Mouse (Mus musculus) MEL (cell line): ENCODE data around the gene Rbm47. TPM values are rescaled to one million over a fixed set of nuclear protein-coding genes. Genes with fewer than 3 reads are reported as not detected.

ENCODE experiments used
- DNase-seq: peaks from one replicate; pipeline ENCODE4 v3.0.0; 2011; ENCODE audit warnings: low read depth, low spot score
- H3K27ac ChIP-seq: 2 replicates; pipeline ENCODE4 v1.5.1; 2012; ENCODE audit warnings: low read depth, mild to moderate bottlenecking, control low read depth, low read length, moderate library complexity; ENCODE audit not compliant: control insufficient read depth
- H3K27me3 ChIP-seq, 2 experiments: fragments of 150-350 bp in 1 of 2; sonication (generic) in 1 of 2; 2 replicates each; pipeline ENCODE4 v1.6.1; 2012; ENCODE audit warnings: low read length in 2 of 2, mild to moderate bottlenecking in 2 of 2, improper control_type of control experiment in 1 of 2, moderate library complexity in 1 of 2; ENCODE audit not compliant: insufficient read depth in 2 of 2, control insufficient read depth in 1 of 2
- H3K36me3 ChIP-seq, 2 experiments: 2 replicates each; pipeline ENCODE4 v1.6.1; 2012 to 2014; ENCODE audit warnings: low read length in 2 of 2, improper control_type of control experiment in 1 of 2, inconsistent platforms in 1 of 2, mild to moderate bottlenecking in 1 of 2; ENCODE audit not compliant: insufficient read depth in 2 of 2, control insufficient read depth in 1 of 2
- H3K4me1 ChIP-seq, 2 experiments: fragments of 150-350 bp in 1 of 2; sonication (generic) in 1 of 2; 2 replicates each; pipeline ENCODE4 v1.6.1; 2012; ENCODE audit warnings: low read length in 2 of 2, improper control_type of control experiment in 1 of 2, mild to moderate bottlenecking in 1 of 2; ENCODE audit not compliant: insufficient read depth in 2 of 2, control insufficient read depth in 1 of 2
- H3K4me3 ChIP-seq, 2 experiments: fragments of 150-350 bp in 1 of 2; sonication (generic) in 1 of 2; 2 replicates each; pipeline ENCODE4 v1.5.1; 2012; ENCODE audit warnings: low read depth in 2 of 2, low read length in 2 of 2, mild to moderate bottlenecking in 2 of 2, moderate library complexity in 2 of 2, control low read depth in 1 of 2, improper control_type of control experiment in 1 of 2; ENCODE audit not compliant: control insufficient read depth in 1 of 2, insufficient read depth in 1 of 2
- H3K79me2 ChIP-seq: 2 replicates; pipeline ENCODE4 v1.6.1; 2012; ENCODE audit warnings: mild to moderate bottlenecking, low read length, moderate library complexity; ENCODE audit not compliant: control insufficient read depth, poor library complexity, insufficient read depth
- H3K9ac ChIP-seq: 2 replicates; pipeline ENCODE4 v1.6.1; 2012; ENCODE audit warnings: low read depth, mild to moderate bottlenecking, control low read depth, low read length, moderate library complexity; ENCODE audit not compliant: control insufficient read depth, poor library complexity, severe bottlenecking
- H3K9me3 ChIP-seq: fragments of 150-350 bp; sonication (generic); replicated peaks from 2 replicates; pipeline ENCODE4 v1.6.1; 2012; ENCODE audit warnings: mild to moderate bottlenecking, low read length, improper control_type of control experiment, moderate library complexity; ENCODE audit not compliant: insufficient read depth
- BHLHE40 ChIP-seq: IDR thresholded peaks from 2 replicates; pipeline ENCODE4 v1.6.1; 2012; ENCODE audit warnings: low read depth, mild to moderate bottlenecking, inconsistent platforms, low read length, improper control_type of control experiment, borderline replicate concordance
- CHD2 ChIP-seq: IDR thresholded peaks from 2 replicates; pipeline ENCODE4 v1.6.1; 2011; ENCODE audit warnings: low read length, improper control_type of control experiment
- ELF1 ChIP-seq: IDR thresholded peaks from 2 replicates; pipeline ENCODE4 v1.6.1; 2014; ENCODE audit warnings: low read depth, mild to moderate bottlenecking, inconsistent platforms, low read length, improper control_type of control experiment, moderate library complexity
- GABPA ChIP-seq: IDR thresholded peaks from 2 replicates; pipeline ENCODE4 v1.6.1; 2012; ENCODE audit warnings: low read depth, mild to moderate bottlenecking, inconsistent platforms, low read length, improper control_type of control experiment, moderate library complexity
- GATA1 ChIP-seq: IDR thresholded peaks from 2 replicates; pipeline ENCODE4 v1.6.1; 2011; ENCODE audit warnings: low read depth, low read length, improper control_type of control experiment
- JUND ChIP-seq: IDR thresholded peaks from 2 replicates; pipeline ENCODE4 v1.6.1; 2011; ENCODE audit warnings: low read depth, mild to moderate bottlenecking, improper control_type of control experiment, low read length
- KAT2A ChIP-seq: conservative IDR thresholded peaks from 2 replicates; pipeline ENCODE4 v1.6.1; 2012; ENCODE audit warnings: low read depth, low read length, improper control_type of control experiment, inconsistent platforms
- MAZ ChIP-seq: IDR thresholded peaks from 2 replicates; pipeline ENCODE4 v1.6.1; 2012; ENCODE audit warnings: low read depth, mild to moderate bottlenecking, inconsistent platforms, low read length, improper control_type of control experiment
- MXI1 ChIP-seq: IDR thresholded peaks from 2 replicates; pipeline ENCODE4 v1.6.1; 2011; ENCODE audit warnings: mild to moderate bottlenecking, low read depth, low read length, improper control_type of control experiment
- MYB ChIP-seq: IDR thresholded peaks from 2 replicates; pipeline ENCODE4 v1.6.1; 2011; ENCODE audit warnings: mild to moderate bottlenecking, low read depth, low read length, improper control_type of control experiment
- MYC ChIP-seq: IDR thresholded peaks from 2 replicates; pipeline ENCODE4 v1.6.1; 2011; ENCODE audit warnings: low read depth, mild to moderate bottlenecking, low read length, improper control_type of control experiment, moderate library complexity
- POLR2A ChIP-seq, 2 experiments: IDR thresholded peaks; 2 replicates each; pipeline ENCODE4 v1.6.1; 2011 to 2012; ENCODE audit warnings: low read length in 2 of 2, mild to moderate bottlenecking in 2 of 2, control low read depth in 1 of 2, improper control_type of control experiment in 1 of 2, low read depth in 1 of 2, moderate library complexity in 1 of 2; ENCODE audit not compliant: control insufficient read depth in 1 of 2, insufficient read depth in 1 of 2, poor library complexity in 1 of 2
- POLR2AphosphoS5 ChIP-seq: IDR thresholded peaks from 2 replicates; pipeline ENCODE4 v1.6.1; 2012; ENCODE audit warnings: low read depth, borderline replicate concordance, mild to moderate bottlenecking, inconsistent platforms, low read length, moderate library complexity, mixed read lengths
- RAD21 ChIP-seq: IDR thresholded peaks from 2 replicates; pipeline ENCODE4 v1.6.1; 2011; ENCODE audit warnings: mild to moderate bottlenecking, low read depth, low read length, improper control_type of control experiment
- RCOR1 ChIP-seq: IDR thresholded peaks from 2 replicates; pipeline ENCODE4 v1.6.1; 2012; ENCODE audit warnings: low read depth, mild to moderate bottlenecking, inconsistent platforms, low read length, improper control_type of control experiment
- TBP ChIP-seq: IDR thresholded peaks from 2 replicates; pipeline ENCODE4 v1.8.0; 2011; ENCODE audit warnings: low read depth, low read length, improper control_type of control experiment
- TCF12 ChIP-seq: IDR thresholded peaks from 2 replicates; pipeline ENCODE4 v1.6.1; 2014; ENCODE audit warnings: low read depth, mild to moderate bottlenecking, inconsistent platforms, low read length, improper control_type of control experiment, moderate library complexity
- UBTF ChIP-seq: IDR thresholded peaks from 2 replicates; pipeline ENCODE4 v1.6.1; 2012; ENCODE audit warnings: low read depth, mild to moderate bottlenecking, inconsistent platforms, low read length, improper control_type of control experiment, moderate library complexity, borderline replicate concordance; ENCODE audit not compliant: insufficient read depth
- ZKSCAN1 ChIP-seq: IDR thresholded peaks from 2 replicates; pipeline ENCODE4 v1.6.1; 2012; ENCODE audit warnings: low read depth, mild to moderate bottlenecking, inconsistent platforms, low read length, improper control_type of control experiment, moderate library complexity
- ZNF384 ChIP-seq: IDR thresholded peaks from 2 replicates; pipeline ENCODE4 v1.6.1; 2012; ENCODE audit warnings: low read depth, mild to moderate bottlenecking, inconsistent platforms, low read length, improper control_type of control experiment
- polyA plus RNA-seq, 2 experiments: library from polyadenylated mRNA; stranded (reverse) in 1 of 2; unstranded in 1 of 2; fragments of >175 nt in 1 of 2; fragments of >200 nt in 1 of 2; gene quantifications; 2 replicates each; pipeline versions ENCODE4 v1.2.1 to v1.2.4; 2012; ENCODE audit warnings: low replicate concordance in 2 of 2, low read depth in 1 of 2; ENCODE audit not compliant: insufficient read length in 2 of 2, insufficient read depth in 1 of 2, missing spikeins in 1 of 2
- total RNA-seq: library from RNA; depleted of rRNA; stranded (reverse); fragments of 300-350 nt; gene quantifications from 2 replicates; pipeline ENCODE4 v1.2.3, GENCODE M21; 2012

The Rbm47 gene
- total and polyA plus RNA-seq, 3 experiments, result not detected

GRCm38 (mm10) chr5:66156431-66156962 lies 16.4 kb downstream of the Rbm47 start:
- no peaks in the 10 kb centered on the region for H3K36me3 ChIP-seq
- no peaks in the 10 kb centered on the region for H3K9me3 ChIP-seq
- no peak for DNase-seq
- H3K4me1 ChIP-seq, result no peaks in the 10 kb centered on the region
- H3K4me3 ChIP-seq, result no peak overlapping the region
- no peaks in the 10 kb centered on the region for H3K79me2 ChIP-seq
- no peaks in the 10 kb centered on the region for H3K27me3 ChIP-seq
- H3K9ac ChIP-seq, result no peak overlapping the region
- TF ChIP-seq TCF12, result no peak
- no peak for TF ChIP-seq ZKSCAN1
- TF ChIP-seq JUND, result no peak
- TF ChIP-seq CHD2, result no peak
- no peak for TF ChIP-seq ZNF384
- no peak for TF ChIP-seq POLR2AphosphoS5
- no peak for TF ChIP-seq BHLHE40
- no peak for TF ChIP-seq UBTF
- TF ChIP-seq MXI1, result no peak
- no peak for TF ChIP-seq TBP
- TF ChIP-seq MYC, result no peak
- TF ChIP-seq POLR2A (IDR thresholded peaks at IDR 0.05; ENCODE audit: control insufficient read depth in 1 of 2, insufficient read depth in 1 of 2, low read depth in 1 of 2, low read length in 2 of 2, poor library complexity in 1 of 2), result no peak
- TF ChIP-seq RAD21, result no peak
- TF ChIP-seq ELF1, result no peak
- no peak for TF ChIP-seq MYB
- no peak overlapping the region for H3K27ac ChIP-seq

GRCm38 (mm10) chr5:66154616-66155015 lies 18.3 kb downstream of the Rbm47 start:
- H3K27me3 ChIP-seq, result no peaks in the 10 kb centered on the region
- TF ChIP-seq CHD2 (no peak), TBP (no peak), ELF1 (no peak), GABPA (no peak), KAT2A (no peak), MXI1 (no peak), ZNF384 (no peak), GATA1 (no peak), MAZ (no peak), POLR2AphosphoS5 (no peak), RCOR1 (no peak), MYC (no peak), JUND (no peak)
- H3K36me3 ChIP-seq, result no peaks in the 10 kb centered on the region

More at GRCm38 (mm10) chr5:66154616-66155015, 18.3 kb downstream of the Rbm47 start:
- Histone ChIP-seq H3K27ac (no peak overlapping the region), H3K79me2 (no peaks in the 10 kb centered on the region), H3K4me3 (no peak overlapping the region), H3K9me3 (no peaks in the 10 kb centered on the region), H3K4me1 (no peaks in the 10 kb centered on the region), H3K9ac (no peak overlapping the region)
- DNase-seq, result no peak
